Mouse (Mus musculus): ENCODE results near the gene Gnai1. TPM values are rescaled to one million over a fixed set of nuclear protein-coding genes. Genes with fewer than 3 reads are reported as not detected.

Gene Gnai1
- polyA plus RNA-seq (2012; rRNA removed) (14.6 and 14.7 TPM in 2 replicates), polyA plus RNA-seq (2014; fragmentation: Nextera tagmentation; extraction: Ambion mirVana) (31.2 and 34.4 TPM in 2 replicates)

DNA sequence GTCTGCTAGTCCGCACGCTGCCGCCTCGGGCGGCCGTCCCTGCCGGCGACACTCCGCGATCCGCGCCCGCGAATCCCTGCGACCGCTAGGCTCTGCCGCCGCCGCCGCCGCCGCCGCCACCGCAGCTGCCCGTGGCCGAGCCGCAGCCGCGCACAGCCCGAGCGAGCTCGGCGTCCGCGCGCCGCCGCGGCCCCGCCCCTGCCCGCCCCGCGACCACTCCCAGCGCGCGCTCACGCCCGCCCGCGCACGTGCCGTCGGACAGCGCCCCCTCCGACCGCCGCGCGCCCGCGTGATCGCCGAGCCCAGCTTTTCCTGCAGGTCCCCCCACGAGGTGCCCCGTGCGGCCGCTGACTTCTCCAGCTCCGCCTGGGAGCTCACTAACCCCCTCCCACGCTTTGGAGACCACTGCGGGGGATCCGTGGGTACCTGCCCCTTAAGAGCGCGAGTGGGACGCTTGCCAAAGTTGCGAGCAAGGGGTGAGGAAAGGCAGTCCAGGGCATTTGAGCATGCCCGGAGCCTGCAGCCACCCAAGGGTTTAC lies at the start of gene Gnai1:
TSS of gene Gnai1 (minus strand) at position 75 of the 539 bp plus-strand sequence.
- TF ChIP-seq POLR2A (IDR thresholded peaks at IDR 0.05; ENCODE audit: borderline replicate concordance, extremely low read depth, insufficient read depth, insufficient read length) = 0 out of 2 replicates have a peak, but pooled peaks have one; percentile 19
- WGBS = under 1% methylated on average over 38 of the region's 76 CpGs
- H3K36me3 ChIP-seq (ENCODE audit: control insufficient read depth, insufficient read depth, low read length) = no peaks in the 10 kb centered on the region
- peak; percentile 70 for DNase-seq (ENCODE audit: low spot score)
- no peaks in the 10 kb centered on the region for H3K9me3 ChIP-seq (ENCODE audit: control insufficient read depth, low read length)
- H3K27me3 ChIP-seq (ENCODE audit: control insufficient read depth, insufficient read depth, low read length) = no peaks in the 10 kb centered on the region
- H3K4me3 ChIP-seq (replicated peaks; ENCODE audit: low read length) = peak within 1 kb of the TSS; percentile 84
- H3K4me1 ChIP-seq (ENCODE audit: control insufficient read depth, insufficient read depth, low read length) = peaks cover 8% of the 10 kb centered on the region
- peak within 1 kb of the TSS; percentile 73 for H3K9ac ChIP-seq (ENCODE audit: low read depth, low read length, severe bottlenecking)
- ATAC-seq (ENCODE audit: low FRiP score, low read depth) = peak; percentile 94
- H3K27ac ChIP-seq (replicated peaks; ENCODE audit: low read depth, low read length) = peak within 1 kb of the TSS; percentile 58; the same call in 1 of the 2 replicates
- H3K4me2 ChIP-seq (replicated peaks; ENCODE audit: low read depth, low read length, severe bottlenecking) = peak within 1 kb of the TSS; percentile 89

DNA sequence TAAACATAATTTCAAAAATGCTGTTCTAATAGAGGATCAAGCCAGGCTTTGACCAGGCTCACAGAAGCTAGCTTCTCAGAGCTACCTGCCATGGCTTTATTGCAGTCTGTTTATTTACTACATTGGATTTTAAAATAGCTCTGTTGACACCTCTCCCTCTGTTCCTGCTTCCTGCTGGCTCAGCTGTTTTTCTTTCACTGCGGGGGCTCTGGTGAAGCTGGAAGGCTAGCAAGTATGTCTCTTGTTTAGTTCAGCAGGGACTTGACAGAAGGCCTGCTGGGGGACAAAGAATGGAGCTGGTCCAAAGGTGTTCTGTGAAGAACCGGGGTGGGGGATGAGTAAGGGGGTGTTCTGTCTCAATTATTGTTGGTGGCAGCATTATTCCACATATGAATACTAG lies 7.7 kb upstream of the Gnai1 start:
- no peak for ATAC-seq (ENCODE audit: low FRiP score, low read depth)
- no peaks in the 10 kb centered on the region for H3K27me3 ChIP-seq (ENCODE audit: control insufficient read depth, insufficient read depth, low read length)
- DNase-seq (ENCODE audit: low spot score) = no peak
- TF ChIP-seq POLR2A (IDR thresholded peaks at IDR 0.05; ENCODE audit: borderline replicate concordance, extremely low read depth, insufficient read depth, insufficient read length) = no peak
- no peak overlapping the region for H3K9ac ChIP-seq (ENCODE audit: low read depth, low read length, severe bottlenecking)
- H3K4me3 ChIP-seq (replicated peaks; ENCODE audit: low read length) = no peak overlapping the region
- H3K4me2 ChIP-seq (replicated peaks; ENCODE audit: low read depth, low read length, severe bottlenecking) = no peak overlapping the region
- no peaks in the 10 kb centered on the region for H3K9me3 ChIP-seq (ENCODE audit: control insufficient read depth, low read length)
- WGBS = 9% methylated on average over 2 of the region's 2 CpGs
- no peaks in the 10 kb centered on the region for H3K4me1 ChIP-seq (ENCODE audit: control insufficient read depth, insufficient read depth, low read length)
- no peaks in the 10 kb centered on the region for H3K36me3 ChIP-seq (ENCODE audit: control insufficient read depth, insufficient read depth, low read length)
- no peak overlapping the region for H3K27ac ChIP-seq (replicated peaks; ENCODE audit: low read depth, low read length)

DNA sequence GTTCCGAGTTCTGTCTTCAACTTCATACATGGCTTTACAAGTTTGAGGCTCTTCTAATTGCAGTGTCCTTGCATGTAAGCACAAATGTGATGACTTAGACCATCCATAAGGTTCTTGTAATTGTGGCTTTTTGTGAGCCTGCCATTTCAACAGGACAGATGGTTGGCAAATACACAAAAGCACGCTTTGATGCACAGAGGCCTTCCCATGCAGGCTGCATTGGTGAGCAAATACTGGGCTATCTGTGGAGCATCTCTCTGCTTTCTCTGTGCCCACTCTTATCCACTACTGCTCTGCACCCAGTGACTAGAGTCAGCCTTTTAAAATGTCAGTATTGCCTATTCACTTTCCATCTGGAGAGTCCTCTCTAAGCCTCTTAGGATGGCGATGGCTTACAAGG lies 5.3 kb upstream of the Gnai1 start:
- 99% methylated on average over 3 of the region's 3 CpGs for WGBS
- Histone ChIP-seq H3K4me2 (replicated peaks; ENCODE audit: low read depth, low read length, severe bottlenecking) (no peak overlapping the region), H3K4me1 (ENCODE audit: control insufficient read depth, insufficient read depth, low read length) (no peaks in the 10 kb centered on the region), H3K36me3 (ENCODE audit: control insufficient read depth, insufficient read depth, low read length) (no peaks in the 10 kb centered on the region), H3K9me3 (ENCODE audit: control insufficient read depth, low read length) (no peaks in the 10 kb centered on the region), H3K27ac (replicated peaks; ENCODE audit: low read depth, low read length) (no peak overlapping the region), H3K9ac (ENCODE audit: low read depth, low read length, severe bottlenecking) (no peak overlapping the region), H3K27me3 (ENCODE audit: control insufficient read depth, insufficient read depth, low read length) (no peaks in the 10 kb centered on the region), H3K4me3 (replicated peaks; ENCODE audit: low read length) (no peak overlapping the region)
- no peak for DNase-seq (ENCODE audit: low spot score)
- ATAC-seq (ENCODE audit: low FRiP score, low read depth) = no peak
- no peak for TF ChIP-seq POLR2A (IDR thresholded peaks at IDR 0.05; ENCODE audit: borderline replicate concordance, extremely low read depth, insufficient read depth, insufficient read length)

DNA sequence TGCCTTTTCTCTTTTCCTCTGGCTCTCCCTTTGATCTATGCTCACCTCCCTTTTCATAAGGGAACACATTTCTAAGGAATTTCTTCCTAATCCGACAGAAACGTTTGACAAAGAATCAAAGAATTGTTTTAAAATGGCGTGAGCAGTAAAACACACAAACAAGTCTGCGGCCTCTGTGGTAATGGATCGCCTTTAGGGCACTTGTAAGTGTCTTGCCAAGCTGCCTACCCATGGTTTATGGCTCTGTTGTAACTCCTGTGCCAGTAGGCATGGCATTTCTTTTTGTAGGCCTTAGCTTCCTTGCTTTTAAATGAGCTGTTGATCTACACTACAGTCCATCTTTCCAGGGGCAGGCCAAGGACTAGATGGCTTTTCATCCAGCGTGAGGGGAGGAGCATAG lies 801 bp upstream of the Gnai1 start:
- peak overlapping the region; percentile 73; the same call in 1 of the 2 replicates for H3K9ac ChIP-seq (ENCODE audit: low read depth, low read length, severe bottlenecking)
- TF ChIP-seq POLR2A (IDR thresholded peaks at IDR 0.05; ENCODE audit: borderline replicate concordance, extremely low read depth, insufficient read depth, insufficient read length) = no peak
- H3K4me3 ChIP-seq (replicated peaks; ENCODE audit: low read length) = peak overlapping the region; percentile 84
- peaks cover 8% of the 10 kb centered on the region for H3K4me1 ChIP-seq (ENCODE audit: control insufficient read depth, insufficient read depth, low read length)
- H3K27ac ChIP-seq (replicated peaks; ENCODE audit: low read depth, low read length) = peak overlapping the region; percentile 28; the same call in 1 of the 2 replicates
- peak overlapping the region; percentile 89 for H3K4me2 ChIP-seq (replicated peaks; ENCODE audit: low read depth, low read length, severe bottlenecking)
- H3K9me3 ChIP-seq (ENCODE audit: control insufficient read depth, low read length) = no peaks in the 10 kb centered on the region
- no peak for ATAC-seq (ENCODE audit: low FRiP score, low read depth)
- DNase-seq (ENCODE audit: low spot score) = no peak
- no peaks in the 10 kb centered on the region for H3K27me3 ChIP-seq (ENCODE audit: control insufficient read depth, insufficient read depth, low read length)
- WGBS = 23% methylated on average over 6 of the region's 6 CpGs
- no peaks in the 10 kb centered on the region for H3K36me3 ChIP-seq (ENCODE audit: control insufficient read depth, insufficient read depth, low read length)

DNA sequence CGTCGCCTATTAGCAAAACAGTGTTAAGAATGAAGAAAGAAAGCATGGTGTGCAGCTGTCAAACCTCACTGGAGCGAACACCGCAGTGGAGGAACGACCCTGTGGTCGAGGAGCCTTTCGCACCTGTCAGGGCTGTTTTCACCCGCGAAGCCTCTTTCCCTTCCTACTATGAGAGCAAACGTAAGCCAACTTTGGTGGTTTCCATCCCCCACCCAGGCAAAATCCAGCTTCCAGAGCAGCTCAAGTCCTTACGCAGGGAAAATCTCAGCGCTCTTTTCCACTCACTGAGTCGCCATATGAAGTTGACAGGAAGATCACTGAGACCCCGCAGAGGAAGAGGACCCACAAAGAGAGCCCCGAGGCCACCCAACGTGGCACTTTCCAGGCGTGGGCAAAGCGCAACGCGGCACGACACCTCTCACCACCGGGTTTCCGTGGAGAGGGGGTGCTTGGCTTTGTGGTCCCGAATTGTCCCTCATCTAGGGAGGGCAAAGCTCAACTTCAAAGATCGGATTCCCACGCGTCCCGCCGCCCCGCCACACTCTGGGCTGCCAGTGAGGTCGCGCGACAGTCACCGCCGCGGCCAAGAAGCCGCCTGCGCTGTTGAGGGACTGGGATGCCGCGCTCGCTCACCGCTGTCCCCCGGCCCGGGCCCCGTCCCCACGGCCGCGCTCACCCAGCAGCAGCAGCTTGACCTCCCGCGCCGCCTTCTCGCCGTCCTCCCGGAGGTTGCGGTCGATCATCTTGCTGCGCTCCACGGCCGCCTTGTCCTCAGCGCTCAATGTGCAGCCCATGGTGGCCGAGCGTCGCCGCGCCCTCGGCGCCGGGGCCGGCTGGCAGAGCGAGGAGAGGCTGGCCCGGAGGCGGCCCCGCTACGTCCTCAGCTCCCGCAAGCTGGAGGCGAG lies 527 bp downstream of the Gnai1 start:
- peak overlapping the region; percentile 58; the same call in 1 of the 2 replicates for H3K27ac ChIP-seq (replicated peaks; ENCODE audit: low read depth, low read length)
- peak overlapping the region; percentile 89 for H3K4me2 ChIP-seq (replicated peaks; ENCODE audit: low read depth, low read length, severe bottlenecking)
- ATAC-seq (ENCODE audit: low FRiP score, low read depth) (peak; percentile 82), DNase-seq (ENCODE audit: low spot score) (peak; percentile 40)
- H3K36me3 ChIP-seq (ENCODE audit: control insufficient read depth, insufficient read depth, low read length) = no peaks in the 10 kb centered on the region
- TF ChIP-seq POLR2A (IDR thresholded peaks at IDR 0.05; ENCODE audit: borderline replicate concordance, extremely low read depth, insufficient read depth, insufficient read length) = no peak
- H3K9ac ChIP-seq (ENCODE audit: low read depth, low read length, severe bottlenecking) = peak overlapping the region; percentile 73
- H3K9me3 ChIP-seq (ENCODE audit: control insufficient read depth, low read length) = no peaks in the 10 kb centered on the region
- 1% methylated on average over 69 of the region's 76 CpGs for WGBS
- peaks cover 8% of the 10 kb centered on the region for H3K4me1 ChIP-seq (ENCODE audit: control insufficient read depth, insufficient read depth, low read length)
- peak overlapping the region; percentile 84 for H3K4me3 ChIP-seq (replicated peaks; ENCODE audit: low read length)
- no peaks in the 10 kb centered on the region for H3K27me3 ChIP-seq (ENCODE audit: control insufficient read depth, insufficient read depth, low read length)

Data from limb, embryonic 14.5 days (tissue).